Mouse (Mus musculus) brain, adult 10 weeks (tissue): ENCODE results near the gene Zfp871. TPM values are rescaled to one million over a fixed set of nuclear protein-coding genes. Genes with fewer than 3 reads are reported as not detected.

Source experiments
- polyA plus RNA-seq: library from polyadenylated mRNA; stranded (reverse); fragments of 350-450 nt; fragmentation: Illumina TruSeq; extraction: RNeasy Lipid Tissue Mini Kit (QIAGEN cat#74804); gene quantifications from one replicate; pipeline ENCODE4 v1.2.3, GENCODE M21; 2015; ENCODE audit warnings: low read depth, low replicate concordance

The Zfp871 gene
- 27.6 TPM for polyA plus RNA-seq

GRCm38 (mm10) chr17:32788094-32788559 is at the start of gene Zfp871:
TSS of gene Zfp871 (minus strand) at chr17:32788287.

GRCm38 (mm10) chr17:32829540-32830417 is 41.7 kb upstream of the Zfp871 start, which contains the start of gene Zfp799:
TSS of gene Zfp799 (minus strand) at chr17:32830261.

GRCm38 (mm10) chr17:32809544-32810374 is 21.7 kb upstream of the Zfp871 start, which contains the start of gene Zfp811:
TSS of gene Zfp811 (minus strand) at chr17:32809931.

Other genes starting within 250 kb of the Zfp871 start
- not detected for gene Cyp4f37, start 167.0 kb downstream of the Zfp871 start, polyA plus RNA-seq
- not detected for gene Cyp4f40, start 129.4 kb downstream of the Zfp871 start, polyA plus RNA-seq
- 21.3 TPM for gene Cyp4f15, start 102.7 kb downstream of the Zfp871 start, polyA plus RNA-seq
- gene Zfp811, start 21.6 kb upstream of the Zfp871 start, polyA plus RNA-seq, result 8.4 TPM
- 14.9 TPM for gene Zfp799, start 42.0 kb upstream of the Zfp871 start, polyA plus RNA-seq
- gene Zfp870, start 103.4 kb upstream of the Zfp871 start, polyA plus RNA-seq, result 6.4 TPM
- 9.5 TPM for gene Cyp4f14, start 129.1 kb upstream of the Zfp871 start, polyA plus RNA-seq
- gene Cyp4f13, start 159.1 kb upstream of the Zfp871 start, polyA plus RNA-seq, result 16.6 TPM
- 5.9 TPM for gene Zfp472, start 177.5 kb upstream of the Zfp871 start, polyA plus RNA-seq
- gene Zfp952, start 204.8 kb upstream of the Zfp871 start, polyA plus RNA-seq, result 14.7 TPM
- 16.7 TPM for gene Zfp763, start 245.1 kb upstream of the Zfp871 start, polyA plus RNA-seq